Mouse (Mus musculus) embryonic facial prominence, embryonic 11.5 days (tissue): ENCODE results near the gene 9430038I01Rik. TPM values are rescaled to one million over a fixed set of nuclear protein-coding genes. Genes with fewer than 3 reads are reported as not detected.

ENCODE experiments used
- ATAC-seq: fragments of 200-750 bp; cut with Nextera tagmentation; replicated peaks from 2 replicates; pipeline ENCODE4 v1.8.0; 2017; ENCODE audit warnings: low read depth; ENCODE audit not compliant: insufficient number of reproducible peaks, low FRiP score, low TSS enrichment
- DNase-seq: peaks from one replicate; pipeline ENCODE4 v3.0.0-alpha.2; 2015; ENCODE audit warnings: low spot score
- H3K27ac ChIP-seq: fragments of 300-500 bp; sonication (generic); replicated peaks from 2 replicates; pipeline ENCODE4 v1.5.1; 2014; ENCODE audit warnings: mild to moderate bottlenecking, low read depth, low read length, control low read depth
- H3K27me3 ChIP-seq: fragments of 300-500 bp; sonication (generic); 2 replicates; pipeline ENCODE4 v1.6.1; 2014; ENCODE audit warnings: mild to moderate bottlenecking, low read length, moderate library complexity, mixed read lengths; ENCODE audit not compliant: control insufficient read depth, insufficient read depth
- H3K36me3 ChIP-seq: fragments of 300-500 bp; sonication (generic); replicated peaks from 2 replicates; pipeline ENCODE4 v1.6.1; 2014; ENCODE audit warnings: low read depth, mild to moderate bottlenecking, low read length, moderate library complexity, mixed read lengths; ENCODE audit not compliant: control insufficient read depth, insufficient read depth
- H3K4me1 ChIP-seq: fragments of 300-500 bp; sonication (generic); 2 replicates; pipeline ENCODE4 v1.6.1; 2014; ENCODE audit warnings: low read length, mixed read lengths; ENCODE audit not compliant: control insufficient read depth, insufficient read depth
- H3K4me2 ChIP-seq: fragments of 300-500 bp; sonication (generic); 2 replicates; pipeline ENCODE4 v1.6.1; 2014; ENCODE audit warnings: low read depth, mild to moderate bottlenecking, control low read depth, low read length, moderate library complexity
- H3K4me3 ChIP-seq: fragments of 300-500 bp; sonication (generic); 2 replicates; pipeline ENCODE4 v1.5.1; 2014; ENCODE audit warnings: low read depth, low read length, control low read depth
- H3K9ac ChIP-seq: fragments of 300-500 bp; sonication (generic); replicated peaks from 2 replicates; pipeline ENCODE4 v1.6.1; 2014; ENCODE audit warnings: mild to moderate bottlenecking, control low read depth, low read length
- H3K9me3 ChIP-seq: fragments of 300-500 bp; sonication (generic); replicated peaks from 2 replicates; pipeline ENCODE4 v1.6.1; 2016; ENCODE audit warnings: mild to moderate bottlenecking, low read length, inconsistent platforms, mixed read lengths; ENCODE audit not compliant: control insufficient read depth
- whole genome bisulfite sequencing: fragments of 180-500 bp; shearing (Covaris S2); extraction: QIAGEN DNeasy Blood & Tissue Kit; methylation state at CpG from one replicate; pipeline ENCODE4 v1.1.7; 2014; 5-methylcytosine and 5-hydroxymethylcytosine counted together
- polyA plus RNA-seq: library from polyadenylated mRNA; unstranded; fragments of >200 nt; fragmentation: Nextera tagmentation; extraction: Ambion mirVana; gene quantifications from 2 replicates; pipeline ENCODE4 v1.2.1, GENCODE M21; 2014

The 9430038I01Rik gene
- polyA plus RNA-seq, 1 experiment from 2014 or later = 22.0 TPM

DNA sequence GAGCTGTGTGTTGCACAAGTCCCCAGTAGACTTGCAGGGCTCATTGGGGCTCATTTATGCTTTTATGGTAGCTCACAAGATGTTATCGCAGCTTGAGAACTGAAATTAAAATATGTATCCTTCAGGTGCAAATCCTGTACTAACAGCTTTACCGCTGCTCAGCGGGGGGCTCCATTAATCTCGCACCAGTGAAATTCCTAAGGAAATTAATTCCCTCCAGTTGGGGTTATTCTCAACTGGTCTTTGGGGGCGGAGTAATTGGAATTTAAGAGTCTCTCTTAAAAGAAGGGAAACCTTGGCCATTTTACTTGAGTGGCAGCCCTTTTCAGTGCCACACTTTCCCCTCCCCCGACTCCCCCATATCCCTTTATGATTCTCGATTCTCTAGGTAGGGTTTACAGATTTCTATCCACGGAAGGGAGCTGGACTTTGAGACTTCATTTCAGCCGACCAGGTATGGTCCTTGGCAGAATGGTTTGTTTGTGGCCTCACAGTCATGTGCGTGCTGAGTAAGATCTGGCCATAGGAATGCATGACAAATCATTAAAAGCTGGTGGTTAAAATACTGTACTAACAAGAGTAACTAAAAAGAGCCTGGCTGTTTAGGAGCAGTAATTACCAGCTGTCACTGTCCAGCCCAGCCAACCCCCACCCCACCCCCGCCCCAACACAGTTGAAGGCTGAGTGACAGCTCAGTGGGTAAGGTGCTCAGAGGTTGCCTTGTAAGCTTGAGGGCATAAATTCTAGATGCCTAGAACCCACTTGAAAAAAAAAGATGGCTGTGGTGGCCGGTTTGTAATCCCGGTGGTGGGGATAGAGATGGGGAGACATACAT lies 21.4 kb upstream of the 9430038I01Rik start:
- Histone ChIP-seq H3K36me3 (no peaks in the 10 kb centered on the region), H3K9ac (no peak overlapping the region), H3K27ac (no peak overlapping the region), H3K9me3 (no peaks in the 10 kb centered on the region), H3K27me3 (no peaks in the 10 kb centered on the region), H3K4me1 (no peaks in the 10 kb centered on the region; the same call in 1 of the 2 replicates), H3K4me2 (no peak overlapping the region), H3K4me3 (no peak overlapping the region)
- ATAC-seq (no peak), DNase-seq (no peak)
- WGBS = 41% methylated on average over 13 of the region's 13 CpGs

DNA sequence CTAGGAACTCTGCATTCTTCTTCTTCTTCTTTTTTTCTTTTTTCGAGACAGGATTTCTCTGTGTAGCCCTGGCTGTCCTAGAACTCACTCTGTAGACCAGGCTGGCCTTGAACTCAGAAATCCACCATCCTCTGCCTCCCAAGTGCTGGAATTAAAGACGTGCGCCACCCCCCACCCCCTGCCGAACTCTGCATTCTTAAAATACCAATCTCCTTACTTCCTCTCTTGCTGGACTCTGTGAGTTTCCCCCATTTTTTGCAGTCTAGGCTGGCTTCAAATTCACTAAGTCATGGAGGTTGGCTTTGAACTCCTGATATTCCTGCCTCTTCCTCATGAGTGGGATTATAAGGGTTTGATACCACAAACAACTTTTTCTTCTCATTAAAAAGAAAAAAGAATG lies 16.1 kb upstream of the 9430038I01Rik start:
- Histone ChIP-seq H3K4me3 (no peak overlapping the region), H3K4me2 (no peak overlapping the region), H3K9me3 (no peaks in the 10 kb centered on the region), H3K27me3 (no peaks in the 10 kb centered on the region), H3K27ac (no peak overlapping the region), H3K9ac (no peak overlapping the region), H3K4me1 (no peaks in the 10 kb centered on the region), H3K36me3 (no peaks in the 10 kb centered on the region)
- WGBS = 50% methylated on average over 4 of the region's 4 CpGs
- no peak for DNase-seq
- no peak for ATAC-seq

DNA sequence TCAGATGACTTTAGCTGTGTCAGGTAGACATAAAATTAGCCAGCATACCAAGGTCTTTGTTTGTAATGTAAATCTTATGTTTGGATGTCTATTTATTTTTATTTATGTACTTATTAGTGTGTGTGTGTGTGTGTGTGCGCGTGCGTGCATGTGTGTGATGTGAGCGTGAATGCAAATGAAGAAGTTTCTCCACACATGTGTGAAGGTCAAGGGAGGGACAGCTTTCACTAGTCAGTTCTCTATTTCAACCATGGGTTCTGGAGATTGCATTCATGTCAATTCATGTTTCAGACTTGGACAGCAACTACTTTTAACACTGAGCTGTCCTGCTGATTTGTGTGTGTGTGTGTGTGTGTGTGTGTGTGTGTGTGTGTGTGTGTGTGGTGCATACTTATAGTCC lies 10.7 kb upstream of the 9430038I01Rik start:
- no peak overlapping the region for H3K4me2 ChIP-seq
- ATAC-seq (no peak), DNase-seq (no peak)
- WGBS = 95% methylated on average over 4 of the region's 4 CpGs
- H3K9ac ChIP-seq = no peak overlapping the region
- no peaks in the 10 kb centered on the region for H3K4me1 ChIP-seq
- no peaks in the 10 kb centered on the region for H3K36me3 ChIP-seq
- H3K27ac ChIP-seq = no peak overlapping the region
- no peak overlapping the region for H3K4me3 ChIP-seq
- H3K9me3 ChIP-seq = no peaks in the 10 kb centered on the region
- H3K27me3 ChIP-seq = no peaks in the 10 kb centered on the region

DNA sequence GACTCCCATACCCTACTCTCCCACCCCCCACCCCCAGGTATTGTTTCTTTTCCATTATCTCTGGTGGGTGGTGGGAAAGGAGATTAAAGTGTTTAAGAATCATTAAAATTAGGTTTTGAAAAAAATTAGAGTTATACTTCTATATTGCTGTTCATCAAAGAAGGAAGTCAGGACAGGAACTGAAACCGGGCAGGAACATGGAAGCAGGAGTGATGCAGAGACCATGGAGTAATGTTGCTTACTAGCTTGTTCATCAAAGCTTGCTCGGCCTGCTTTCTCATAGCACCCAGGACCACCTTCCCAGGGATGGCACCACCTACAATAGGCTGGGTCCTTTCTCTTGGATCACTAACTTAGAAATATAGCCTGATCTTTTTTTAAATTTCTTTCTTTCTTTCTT lies 10.0 kb upstream of the 9430038I01Rik start:
- ATAC-seq = no peak
- H3K4me1 ChIP-seq = no peaks in the 10 kb centered on the region
- no peaks in the 10 kb centered on the region for H3K36me3 ChIP-seq
- no peak overlapping the region for H3K4me3 ChIP-seq
- H3K4me2 ChIP-seq = no peak overlapping the region
- DNase-seq = no peak
- H3K9me3 ChIP-seq = no peaks in the 10 kb centered on the region
- no peaks in the 10 kb centered on the region for H3K27me3 ChIP-seq
- no peak overlapping the region for H3K9ac ChIP-seq
- WGBS = 90% methylated on average over 2 of the region's 2 CpGs
- H3K27ac ChIP-seq = no peak overlapping the region

DNA sequence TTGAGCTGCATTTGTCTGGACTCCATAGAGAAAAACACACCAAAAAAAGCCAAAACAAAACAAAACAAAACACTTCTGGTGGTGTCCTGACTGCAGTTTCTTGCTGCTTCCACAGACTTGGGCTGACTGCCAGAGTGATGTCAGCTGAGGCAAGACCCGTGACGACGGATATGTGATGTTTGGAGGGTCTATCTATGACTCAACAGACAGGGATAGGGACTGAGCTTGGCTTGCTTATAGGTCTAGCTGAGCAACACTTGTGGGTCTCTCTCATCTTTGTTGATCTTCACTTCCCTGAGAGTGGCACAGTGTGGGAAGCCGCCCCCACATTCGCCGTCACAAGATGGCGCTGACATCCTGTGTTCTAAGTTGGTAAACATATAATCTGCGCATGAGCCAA lies 4.1 kb upstream of the 9430038I01Rik start:
- Histone ChIP-seq H3K9me3 (no peaks in the 10 kb centered on the region), H3K4me2 (no peak overlapping the region), H3K27me3 (no peaks in the 10 kb centered on the region), H3K4me3 (no peak overlapping the region), H3K4me1 (no peaks in the 10 kb centered on the region), H3K27ac (no peak overlapping the region), H3K9ac (no peak overlapping the region), H3K36me3 (no peaks in the 10 kb centered on the region)
- WGBS = 92% methylated on average over 8 of the region's 8 CpGs
- DNase-seq (no peak), ATAC-seq (no peak)

DNA sequence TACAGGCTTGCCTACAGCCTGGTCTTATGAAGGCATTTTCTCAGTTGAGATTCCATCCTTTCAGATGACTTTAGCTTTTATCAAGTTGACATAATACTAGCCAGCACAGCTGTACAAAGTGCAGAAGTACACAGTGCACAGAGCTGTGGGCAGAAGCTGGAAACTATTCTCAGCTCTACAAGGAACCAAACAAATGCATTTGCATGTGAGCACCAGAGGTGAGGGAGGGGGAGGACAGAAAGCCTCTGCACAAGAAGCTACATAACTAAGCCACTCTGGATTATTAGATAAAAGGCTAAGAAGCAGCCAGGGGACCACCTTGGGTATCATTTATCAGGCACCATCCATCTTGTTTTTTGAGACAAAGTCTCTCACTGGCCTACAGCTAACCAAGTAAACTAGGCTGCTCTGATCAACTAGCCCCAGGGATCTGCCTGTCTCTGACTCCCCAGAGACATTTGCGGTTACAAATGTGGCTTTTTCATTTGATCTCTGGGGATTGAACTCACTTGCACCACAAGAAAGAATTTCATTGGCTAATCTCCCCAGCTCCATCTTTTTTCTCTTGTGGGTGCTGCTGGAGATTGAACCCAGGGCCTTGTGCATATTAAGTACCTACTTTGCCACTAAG lies 3.0 kb downstream of the 9430038I01Rik start:
- Histone ChIP-seq H3K4me1 (no peaks in the 10 kb centered on the region), H3K36me3 (no peaks in the 10 kb centered on the region), H3K9me3 (no peaks in the 10 kb centered on the region), H3K27me3 (no peaks in the 10 kb centered on the region), H3K27ac (no peak overlapping the region), H3K4me3 (no peak overlapping the region), H3K9ac (no peak overlapping the region), H3K4me2 (no peak overlapping the region)
- DNase-seq (no peak), ATAC-seq (no peak)
- WGBS = 96% methylated on average over 1 of the region's 1 CpGs

DNA sequence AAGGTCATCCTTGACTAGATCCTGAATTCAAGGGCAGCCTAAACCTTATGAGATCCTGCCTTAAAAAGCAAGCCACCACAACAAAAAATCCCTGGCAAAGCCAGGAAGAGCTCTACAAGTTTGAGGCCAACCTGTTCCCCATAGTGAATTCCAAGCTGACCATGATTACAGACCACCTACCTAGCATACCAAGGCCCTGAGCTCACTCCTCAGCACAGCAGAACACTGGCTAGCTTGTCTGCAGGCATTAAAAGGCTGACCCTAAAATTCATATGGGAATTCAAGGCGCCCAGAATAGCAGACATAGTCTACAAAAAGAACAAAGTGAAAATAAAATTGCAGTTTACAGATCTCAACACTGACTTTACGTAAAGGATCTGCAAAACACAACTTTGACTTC lies 6.4 kb downstream of the 9430038I01Rik start:
- no peak overlapping the region for H3K4me3 ChIP-seq
- H3K27me3 ChIP-seq = no peaks in the 10 kb centered on the region
- H3K4me1 ChIP-seq = no peaks in the 10 kb centered on the region
- DNase-seq (no peak), ATAC-seq (no peak)
- no peak overlapping the region for H3K27ac ChIP-seq
- no peaks in the 10 kb centered on the region; the same call in 1 of the 2 replicates for H3K9me3 ChIP-seq
- H3K36me3 ChIP-seq = no peaks in the 10 kb centered on the region
- no peak overlapping the region for H3K4me2 ChIP-seq
- 83% methylated on average over 2 of the region's 2 CpGs for WGBS
- H3K9ac ChIP-seq = no peak overlapping the region

DNA sequence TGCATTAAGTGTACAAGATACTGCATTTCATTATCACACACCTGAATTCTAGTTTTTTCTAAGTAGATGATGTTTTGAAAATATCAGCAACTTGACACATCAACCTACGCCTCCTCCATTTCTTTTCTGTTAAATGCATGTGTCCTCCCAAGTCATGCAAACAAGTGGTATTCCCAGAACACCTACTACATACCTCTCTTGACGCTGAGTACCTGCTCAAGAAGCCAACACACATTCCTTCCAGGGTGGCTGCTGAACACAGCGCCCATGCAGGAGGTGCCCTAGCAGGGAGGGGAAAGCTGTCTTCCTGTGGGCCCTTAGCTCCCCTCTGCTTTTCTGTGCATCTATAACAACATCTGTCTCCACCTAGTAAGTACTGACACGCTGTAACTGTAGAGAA lies 11.6 kb downstream of the 9430038I01Rik start:
- 94% methylated on average over 4 of the region's 4 CpGs for WGBS
- no peak for DNase-seq
- H3K27me3 ChIP-seq = no peaks in the 10 kb centered on the region

More for the DNA sequence above, 11.6 kb downstream of the 9430038I01Rik start:
- H3K27ac ChIP-seq = no peak overlapping the region
- ATAC-seq = no peak
- no peaks in the 10 kb centered on the region; the same call in 1 of the 2 replicates for H3K9me3 ChIP-seq
- no peak overlapping the region for H3K4me3 ChIP-seq
- no peak overlapping the region for H3K9ac ChIP-seq
- no peak overlapping the region for H3K4me2 ChIP-seq
- H3K4me1 ChIP-seq = no peaks in the 10 kb centered on the region
- no peaks in the 10 kb centered on the region for H3K36me3 ChIP-seq
